Mouse (Mus musculus) lung, postnatal 0 days (tissue): ENCODE measurements around the gene Gm10642. TPM values are rescaled to one million over a fixed set of nuclear protein-coding genes. Genes with fewer than 3 reads are reported as not detected.

Source experiments
- ATAC-seq: fragments of 200-750 bp; cut with Nextera tagmentation; 2 replicates; pipeline ENCODE4 v1.8.0; 2017; ENCODE audit warnings: moderate library complexity
- DNase-seq: peaks from one replicate; pipeline ENCODE4 v3.0.0-alpha.2; 2016; ENCODE audit warnings: low spot score
- H3K27ac ChIP-seq: fragments of 300-500 bp; sonication (generic); 2 replicates; pipeline ENCODE4 v1.5.1; 2014; ENCODE audit warnings: antibody characterized with exemption, mild to moderate bottlenecking, low read length, mixed read lengths
- H3K27me3 ChIP-seq: fragments of 300-500 bp; sonication (generic); replicated peaks from 2 replicates; pipeline ENCODE4 v1.6.1; 2014; ENCODE audit warnings: low read length, mixed read lengths; ENCODE audit not compliant: insufficient read depth
- H3K36me3 ChIP-seq: fragments of 300-500 bp; sonication (generic); 2 replicates; pipeline ENCODE4 v1.6.1; 2014; ENCODE audit warnings: low read length, mixed read lengths; ENCODE audit not compliant: insufficient read depth
- H3K4me1 ChIP-seq: fragments of 300-500 bp; sonication (generic); 2 replicates; pipeline ENCODE4 v1.6.1; 2014; ENCODE audit warnings: antibody characterized with exemption, low read depth, low read length, mixed read lengths; ENCODE audit not compliant: insufficient read depth
- H3K4me2 ChIP-seq: fragments of 300-500 bp; sonication (generic); replicated peaks from 2 replicates; pipeline ENCODE4 v1.6.1; 2014; ENCODE audit warnings: low read depth, mild to moderate bottlenecking, low read length, moderate library complexity, mixed read lengths
- H3K4me3 ChIP-seq: fragments of 300-500 bp; sonication (generic); 2 replicates; pipeline ENCODE4 v1.5.1; 2014; ENCODE audit warnings: low read depth, low read length
- H3K9ac ChIP-seq: fragments of 300-500 bp; sonication (generic); replicated peaks from 2 replicates; pipeline ENCODE4 v1.6.1; 2014; ENCODE audit warnings: low read depth, mild to moderate bottlenecking
- H3K9me3 ChIP-seq: fragments of 300-500 bp; sonication (generic); 2 replicates; pipeline ENCODE4 v1.6.1; 2016; ENCODE audit warnings: low read length, mixed read lengths
- CTCF ChIP-seq: IDR thresholded peaks from 2 replicates; pipeline ENCODE4 v1.5.1; 2016; ENCODE audit warnings: antibody characterized with exemption, mild to moderate bottlenecking
- EP300 ChIP-seq: IDR thresholded peaks from 2 replicates; pipeline ENCODE4 v1.6.1; 2016; ENCODE audit warnings: antibody characterized with exemption, mild to moderate bottlenecking, control low read depth
- WGBS: fragments of 180-500 bp; shearing (Covaris S2); extraction: QIAGEN DNeasy Blood & Tissue Kit; methylation state at CpG from one replicate; pipeline ENCODE4 v1.1.7; 2014; 5-methylcytosine and 5-hydroxymethylcytosine counted together
- polyA plus RNA-seq: library from polyadenylated mRNA; unstranded; fragments of >200 nt; fragmentation: Nextera tagmentation; extraction: Ambion mirVana; gene quantifications from 2 replicates; pipeline ENCODE4 v1.2.1, GENCODE M21; 2015

The Gm10642 gene
- polyA plus RNA-seq, 1 experiment from 2014 or later = 1.7 TPM

DNA sequence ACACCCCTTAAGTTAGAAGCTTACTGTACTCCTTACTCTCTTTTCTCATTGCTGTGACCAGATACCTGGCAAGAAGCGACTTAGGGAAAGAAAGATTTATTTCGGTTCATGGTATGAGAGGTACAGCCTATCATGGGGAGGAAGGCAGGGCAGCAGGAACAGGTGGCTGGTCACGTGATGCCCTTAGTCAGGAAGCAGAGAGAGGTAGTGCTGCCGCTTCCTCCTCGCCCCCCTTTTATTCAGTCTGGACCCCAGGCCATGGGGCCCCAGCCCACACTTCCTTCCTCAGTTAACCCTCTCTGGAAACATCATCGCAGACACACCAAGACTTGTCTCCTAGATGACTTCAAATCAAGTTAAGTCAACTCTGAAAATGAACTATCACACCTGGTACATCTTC lies 15.2 kb downstream of the Gm10642 start:
- Histone ChIP-seq H3K27ac (no peak overlapping the region), H3K4me2 (no peak overlapping the region), H3K9ac (no peak overlapping the region), H3K4me1 (no peaks in the 10 kb centered on the region), H3K9me3 (no peaks in the 10 kb centered on the region), H3K36me3 (no peaks in the 10 kb centered on the region), H3K4me3 (no peak overlapping the region), H3K27me3 (no peaks in the 10 kb centered on the region)
- TF ChIP-seq CTCF (no peak), EP300 (no peak)
- whole genome bisulfite sequencing = 49% methylated on average over 6 of the region's 6 CpGs
- no peak for ATAC-seq
- DNase-seq = no peak

DNA sequence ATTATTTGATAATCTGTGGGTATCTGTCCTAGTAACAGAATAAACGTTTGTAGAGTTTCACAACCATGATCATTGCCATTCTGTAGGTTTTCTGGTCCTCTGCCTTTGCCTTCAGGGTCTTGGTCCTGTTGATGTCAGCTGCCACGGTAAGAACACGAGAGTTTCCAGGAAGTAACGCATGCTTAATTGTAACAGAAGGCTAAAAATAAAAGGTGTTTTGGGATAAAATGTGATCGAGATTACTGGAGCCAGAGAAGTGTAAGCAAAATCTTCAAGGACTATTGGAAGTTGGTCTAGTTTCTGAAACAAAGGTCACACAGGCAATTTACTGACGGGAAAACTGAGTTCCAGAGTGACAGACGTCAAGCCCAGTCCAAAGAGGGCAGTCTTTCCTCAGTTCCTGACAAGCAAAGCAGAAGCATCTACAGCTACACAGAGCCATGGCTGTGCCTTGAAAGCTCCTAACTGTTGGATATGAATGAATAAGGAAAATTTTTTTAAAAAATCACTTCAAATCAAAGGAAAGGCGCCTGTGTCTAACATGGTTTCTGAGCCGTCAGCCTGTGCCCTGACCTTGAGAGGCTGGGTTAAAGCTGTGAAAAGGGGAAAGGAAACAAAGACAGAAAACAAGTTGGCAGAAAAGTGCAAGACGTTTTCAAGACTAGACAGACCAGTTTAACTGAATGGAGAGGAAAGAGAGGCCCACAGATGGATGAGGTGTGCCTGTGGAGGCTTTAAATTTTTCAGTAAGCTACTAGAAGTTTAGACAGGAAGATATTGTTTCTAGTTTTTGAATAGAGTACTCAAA lies 15.9 kb downstream of the Gm10642 start:
- peak; percentile 73 for DNase-seq
- H3K27ac ChIP-seq = peak overlapping the region; percentile 17; the same call in 1 of the 2 replicates
- H3K27me3 ChIP-seq = no peaks in the 10 kb centered on the region
- H3K9me3 ChIP-seq = no peaks in the 10 kb centered on the region
- 13% methylated on average over 10 of the region's 10 CpGs for WGBS
- peak; percentile 70 for ATAC-seq
- H3K9ac ChIP-seq = no peak overlapping the region
- no peak overlapping the region for H3K4me3 ChIP-seq
- H3K4me1 ChIP-seq = no peaks in the 10 kb centered on the region
- H3K4me2 ChIP-seq = no peak overlapping the region
- peak; percentile 77 for TF ChIP-seq CTCF
- no peak for TF ChIP-seq EP300
- H3K36me3 ChIP-seq = no peaks in the 10 kb centered on the region

DNA sequence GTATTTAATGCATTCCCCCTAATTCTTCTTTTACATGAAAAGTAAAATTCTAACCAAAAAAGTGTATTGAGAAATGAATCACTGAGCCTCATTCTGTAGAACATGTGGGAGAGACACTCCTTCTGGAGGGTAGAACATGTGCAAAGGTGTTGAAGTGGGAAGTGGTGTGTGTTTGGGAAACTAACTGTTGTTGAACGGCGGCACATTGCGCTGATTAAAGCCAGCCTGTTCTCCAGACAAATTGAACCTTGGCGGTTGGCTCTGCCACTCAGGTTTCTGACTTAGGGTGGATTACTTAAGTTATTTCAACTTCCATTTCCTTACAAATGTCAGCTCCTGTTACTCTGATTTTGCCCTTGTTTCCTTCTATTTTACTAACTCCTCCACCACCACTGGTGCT lies 17.6 kb downstream of the Gm10642 start:
- WGBS = 77% methylated on average over 4 of the region's 4 CpGs
- Histone ChIP-seq H3K4me2 (no peak overlapping the region), H3K27me3 (no peaks in the 10 kb centered on the region), H3K36me3 (no peaks in the 10 kb centered on the region), H3K27ac (no peak overlapping the region), H3K9me3 (no peaks in the 10 kb centered on the region), H3K9ac (no peak overlapping the region), H3K4me3 (no peak overlapping the region), H3K4me1 (no peaks in the 10 kb centered on the region)
- ATAC-seq (no peak), DNase-seq (no peak)
- TF ChIP-seq EP300 (no peak), CTCF (no peak)

DNA sequence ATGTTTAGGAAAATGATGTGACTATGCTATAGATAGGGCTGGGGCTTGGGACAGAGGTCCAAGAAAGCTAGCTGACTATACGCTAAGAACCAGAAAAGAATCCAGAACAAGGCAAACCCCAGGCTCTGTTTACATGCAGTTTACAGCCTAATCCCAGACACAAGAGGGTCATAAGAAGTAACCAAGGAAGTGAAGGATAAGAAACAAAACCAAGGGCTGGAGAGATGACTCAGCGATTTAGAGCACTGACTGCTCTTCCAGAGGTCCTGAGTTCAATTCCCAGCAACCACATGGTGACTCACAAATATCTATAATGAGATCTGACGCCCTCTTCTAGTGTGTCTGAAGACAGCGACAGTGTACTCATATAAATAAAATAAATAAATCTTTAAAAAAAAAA lies 19.1 kb downstream of the Gm10642 start:
- H3K27ac ChIP-seq = no peak overlapping the region
- no peak overlapping the region for H3K4me3 ChIP-seq
- no peaks in the 10 kb centered on the region for H3K9me3 ChIP-seq
- H3K27me3 ChIP-seq = no peaks in the 10 kb centered on the region
- peaks cover 3% of the 10 kb centered on the region; the same call in 1 of the 2 replicates for H3K4me1 ChIP-seq
- TF ChIP-seq CTCF = no peak
- no peak for TF ChIP-seq EP300
- ATAC-seq = no peak
- no peak overlapping the region for H3K9ac ChIP-seq
- H3K4me2 ChIP-seq = no peak overlapping the region
- DNase-seq = no peak
- no peaks in the 10 kb centered on the region for H3K36me3 ChIP-seq
- 76% methylated on average over 4 of the region's 4 CpGs for WGBS

DNA sequence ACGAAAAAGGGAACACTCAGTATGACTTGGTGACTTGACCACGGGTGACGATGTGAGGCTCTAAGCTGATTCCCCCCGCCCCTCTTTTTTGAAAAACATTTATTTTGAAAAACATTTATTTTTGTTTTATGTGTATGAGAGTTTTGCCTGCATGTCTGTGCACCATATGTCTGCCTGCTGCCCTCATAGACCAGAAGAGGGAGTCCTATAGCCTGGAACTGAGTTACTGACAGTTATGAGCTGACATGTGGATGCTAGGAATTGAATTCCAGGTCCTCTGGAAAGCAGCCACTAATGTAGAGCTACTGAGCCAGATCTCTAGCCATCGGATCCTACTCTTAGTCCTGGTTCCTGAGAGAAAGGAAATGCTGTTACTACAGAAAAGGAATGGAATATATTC lies 19.9 kb downstream of the Gm10642 start:
- ATAC-seq (no peak), DNase-seq (no peak)
- Histone ChIP-seq H3K9ac (no peak overlapping the region), H3K4me2 (no peak overlapping the region), H3K27me3 (no peaks in the 10 kb centered on the region), H3K27ac (no peak overlapping the region), H3K4me3 (no peak overlapping the region), H3K4me1 (peaks cover 4% of the 10 kb centered on the region; the same call in 1 of the 2 replicates), H3K36me3 (no peaks in the 10 kb centered on the region), H3K9me3 (no peaks in the 10 kb centered on the region)
- 85% methylated on average over 5 of the region's 5 CpGs for WGBS
- TF ChIP-seq CTCF (peak; percentile 24; the same call in 1 of the 2 replicates), EP300 (no peak)

DNA sequence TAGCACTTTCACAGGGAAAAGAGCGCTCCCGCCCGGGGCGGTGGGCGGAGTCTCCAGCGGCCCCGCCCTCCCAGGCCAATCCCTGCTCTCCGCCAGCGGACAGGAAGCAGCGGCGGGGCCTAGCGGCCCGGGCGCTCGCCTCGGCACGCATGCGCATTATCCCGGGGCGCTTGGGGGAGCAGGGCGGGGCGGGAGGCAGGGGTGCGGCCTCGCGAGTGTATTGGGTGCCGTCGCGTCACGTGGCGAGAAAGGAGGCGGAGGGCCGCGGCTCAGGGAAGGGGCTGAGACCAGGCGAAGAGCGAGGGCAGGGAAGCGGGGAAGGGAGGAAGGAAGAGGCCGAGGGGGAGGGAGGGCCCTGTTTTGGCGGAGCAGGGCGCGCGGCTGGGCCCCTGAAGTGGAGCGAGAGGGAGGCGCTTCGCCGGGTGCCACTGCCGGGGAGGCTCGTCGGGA lies 22.7 kb downstream of the Gm10642 start, which contains the start of gene Adam10:
Gene Adam10 (plus strand): TSS at position 316 of the 450 bp plus-strand sequence.
- 2% methylated on average over 30 of the region's 48 CpGs for WGBS

More for the DNA sequence above, 22.7 kb downstream of the Gm10642 start, which contains the start of gene Adam10:
- DNase-seq = peak; percentile 100
- peaks cover 4% of the 10 kb centered on the region; the same call in 1 of the 2 replicates for H3K4me1 ChIP-seq
- H3K36me3 ChIP-seq = no peaks in the 10 kb centered on the region
- H3K4me2 ChIP-seq = peak within 1 kb of the TSS; percentile 82
- peak within 1 kb of the TSS; percentile 95 for H3K9ac ChIP-seq
- peak within 1 kb of the TSS; percentile 98 for H3K27ac ChIP-seq
- H3K9me3 ChIP-seq = no peaks in the 10 kb centered on the region
- TF ChIP-seq EP300 = no peak
- TF ChIP-seq CTCF = no peak
- peak within 1 kb of the TSS; percentile 89 for H3K4me3 ChIP-seq
- no peaks in the 10 kb centered on the region for H3K27me3 ChIP-seq
- peak; percentile 99 for ATAC-seq
